Mouse (Mus musculus) spleen, postnatal 14 days (tissue): ENCODE measurements around the gene Adam1a.

Experiments used
- DNase-seq, 2 experiments: peaks; one replicate each; pipeline ENCODE4 v3.0.0; 2021 to 2022; ENCODE audit warnings: low spot score in 2 of 2

Adam1a gene

DNA sequence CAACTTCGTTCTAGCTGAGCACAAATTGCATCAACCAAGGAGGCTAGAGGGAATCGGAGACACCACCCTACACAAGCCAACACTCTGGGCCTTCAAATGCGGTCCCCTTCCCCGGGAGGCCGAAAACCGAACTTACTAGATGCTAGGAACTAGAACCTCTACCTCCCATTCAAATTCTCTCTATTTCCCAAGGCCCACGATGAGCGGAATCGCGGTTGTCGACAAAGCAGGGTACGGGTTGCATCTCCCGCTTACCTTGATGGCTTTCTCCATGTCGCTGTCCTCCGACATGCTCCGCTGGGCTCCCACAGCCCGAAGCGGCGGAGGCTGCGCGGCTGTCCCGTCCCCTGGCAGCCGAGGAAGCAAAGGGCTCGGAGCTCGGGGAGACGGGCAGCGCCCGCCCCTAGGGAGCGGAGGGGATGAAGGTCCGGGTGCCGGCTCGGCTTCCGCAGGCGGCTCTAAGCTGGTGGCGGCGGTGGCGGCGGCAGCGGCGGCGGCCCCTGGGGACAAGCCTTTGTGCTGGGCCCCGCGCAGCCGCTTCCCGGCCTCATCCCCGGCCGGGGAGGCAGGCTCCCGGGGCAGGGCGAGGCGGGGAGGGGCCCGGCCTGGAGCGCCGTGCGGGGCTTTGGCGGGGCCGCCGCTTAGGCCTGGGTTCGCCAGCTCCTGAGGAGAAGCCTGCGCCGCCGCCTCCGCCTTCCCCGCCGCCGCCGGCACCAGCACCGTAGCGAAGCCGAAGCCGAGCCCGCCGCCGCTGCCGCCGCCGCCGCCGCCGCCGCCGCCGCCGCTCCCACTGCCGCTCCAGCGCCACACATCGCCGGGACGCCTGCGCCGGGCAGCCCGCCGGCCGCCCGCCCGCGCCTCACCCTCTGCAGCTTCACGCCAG, at the start of gene Adam1a, which contains the start of gene Gm42878:
Gene Adam1a, minus strand, starts transcription at position 573 of the 883 bp plus-strand sequence.
Gene Gm42878, minus strand, starts transcription at position 573 of the 883 bp plus-strand sequence.
- DNase-seq, result peak; percentile 16 to 40

DNA sequence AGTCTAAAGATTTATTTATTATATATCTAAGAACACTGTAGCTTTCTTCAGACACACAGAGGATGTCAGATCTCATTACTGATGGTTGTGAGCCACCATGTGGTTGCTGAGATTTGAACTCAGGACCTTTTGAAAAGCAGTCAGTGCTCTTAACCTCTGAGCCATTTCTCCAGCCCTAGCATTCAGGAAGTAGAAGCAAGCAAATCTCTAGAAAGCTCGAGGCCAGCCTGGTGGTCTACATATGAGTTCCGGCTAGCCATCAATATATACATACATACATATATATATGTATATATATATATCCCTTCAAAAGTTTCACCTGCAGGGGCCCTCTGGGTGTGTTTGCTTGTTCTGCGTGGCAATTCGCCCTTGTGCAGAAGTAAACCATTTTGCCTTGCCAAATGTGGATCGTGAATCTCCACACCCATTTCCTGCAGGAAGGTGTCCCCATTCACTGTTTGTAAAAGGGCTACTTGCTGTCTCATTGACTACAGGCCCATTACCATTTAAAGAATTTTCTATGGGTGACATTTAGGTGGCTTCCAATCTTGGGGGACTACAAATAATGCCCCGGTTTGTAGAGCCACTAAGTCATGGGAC, 49.5 kb upstream of the Adam1a start:
- no peak for DNase-seq

DNA sequence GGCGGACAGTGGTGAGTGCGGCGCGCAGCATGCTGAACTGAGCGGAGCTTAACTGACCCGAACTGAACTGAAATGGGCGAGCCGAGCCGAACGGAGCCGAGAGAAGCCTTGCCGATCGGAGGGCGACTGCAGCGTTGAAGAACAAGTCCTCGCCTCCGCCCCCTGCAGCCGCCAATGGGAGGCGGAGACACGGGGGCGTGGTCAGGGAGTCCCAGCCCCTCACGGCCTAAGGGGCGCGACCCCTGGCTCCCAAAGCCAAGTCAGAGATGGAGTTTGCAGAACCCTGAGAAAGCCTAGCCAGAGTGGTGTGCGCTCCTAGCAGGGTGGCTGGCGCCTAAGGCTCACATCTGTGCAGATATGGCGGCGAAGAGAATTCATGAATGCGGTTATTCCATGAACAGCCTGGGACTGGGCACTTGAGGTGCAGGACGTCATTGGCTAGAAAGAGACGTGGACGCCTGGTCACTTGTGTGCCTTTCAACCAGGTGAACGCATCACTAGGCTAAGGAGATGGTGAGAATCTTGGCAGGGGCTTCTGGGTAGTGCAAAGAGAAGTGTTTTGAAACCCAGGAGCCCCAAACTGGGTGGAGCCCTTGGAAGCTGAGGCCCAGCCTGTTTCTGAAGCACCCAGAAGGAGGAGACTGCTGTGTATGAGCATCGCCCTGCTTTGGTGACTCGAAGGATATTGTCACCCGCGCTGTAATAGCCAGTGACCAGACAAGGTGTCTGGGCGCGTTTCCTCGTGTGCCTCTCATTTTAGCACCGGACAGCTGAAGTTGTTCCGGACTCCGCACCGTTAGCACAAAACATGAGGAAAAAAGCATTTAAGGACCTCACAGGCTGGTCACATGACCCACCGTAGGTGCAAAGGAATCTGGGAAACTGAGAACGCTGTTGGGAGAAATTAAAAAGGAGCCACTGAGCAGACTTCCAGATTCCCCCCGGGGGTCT, 48.4 kb upstream of the Adam1a start, which contains the start of gene Aldh2:
Gene Aldh2, minus strand, starts transcription at position 374 of the 951 bp plus-strand sequence.
- peak; percentile 64 to 81 for DNase-seq

DNA sequence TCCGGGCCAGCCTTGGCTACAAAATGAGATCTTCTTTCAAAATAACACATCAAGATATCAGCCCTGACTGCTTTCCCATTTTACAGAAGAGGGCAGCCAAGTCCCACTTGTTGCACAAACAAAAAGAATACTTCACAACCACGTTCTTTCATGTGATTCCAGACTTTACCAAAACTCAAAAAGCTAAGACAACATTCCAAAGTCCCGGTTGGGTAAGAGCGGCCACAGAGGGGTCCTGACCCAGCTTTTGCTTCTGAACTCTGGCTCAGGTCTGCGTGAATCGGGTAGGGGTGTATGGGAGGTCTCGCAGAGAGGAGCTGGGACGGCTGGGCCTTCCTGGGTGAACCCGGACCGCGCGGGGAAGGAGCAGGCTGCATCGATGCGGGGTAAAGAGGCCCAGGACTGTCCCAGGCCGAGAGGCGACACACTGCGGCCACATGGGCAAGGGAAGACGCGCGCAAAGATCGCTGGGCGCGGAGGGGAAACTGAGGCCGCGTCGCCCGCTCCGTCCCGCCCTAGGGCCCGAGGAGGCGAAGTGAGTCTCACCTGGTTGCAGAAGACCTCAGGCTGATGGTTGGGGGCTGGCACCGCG, 47.6 kb upstream of the Adam1a start:
- DNase-seq, result peak in 1 of 2 experiments; percentile 20

DNA sequence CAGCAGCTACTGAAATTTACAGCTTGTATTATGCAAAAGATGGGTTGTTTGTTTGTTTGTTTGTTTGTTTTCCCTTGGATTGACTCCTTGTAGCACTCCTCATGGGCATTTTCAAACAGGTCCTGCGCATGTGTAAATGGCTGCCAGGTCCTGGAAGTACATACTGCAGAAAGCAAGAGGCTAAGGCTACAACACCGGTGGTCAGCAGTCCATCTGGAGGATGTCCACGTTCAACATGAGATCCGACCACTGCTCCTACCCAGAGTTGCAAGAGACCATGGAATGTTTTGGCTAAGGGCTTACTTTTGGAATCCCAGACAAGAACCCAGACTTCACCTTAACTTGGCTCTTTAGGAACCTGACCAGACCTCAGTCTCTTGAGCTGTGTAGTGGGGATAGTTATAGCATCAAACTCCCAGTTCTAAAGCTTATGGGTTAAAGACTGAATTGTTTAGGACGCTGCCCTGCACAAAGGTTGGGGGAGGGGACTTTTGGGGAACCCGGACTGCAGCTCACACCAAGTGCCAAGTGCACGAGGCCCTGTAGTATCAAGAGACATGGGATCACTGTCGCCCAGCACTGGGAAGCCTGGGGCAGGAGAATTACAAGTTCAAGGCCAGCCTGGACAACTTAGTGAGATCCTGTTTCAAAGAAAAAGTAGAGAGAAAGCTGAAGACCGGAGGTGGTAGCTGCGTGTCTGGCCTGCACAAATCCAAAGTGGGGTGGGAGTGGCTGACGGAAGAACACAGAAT, 47.0 kb upstream of the Adam1a start:
- no peak for DNase-seq

DNA sequence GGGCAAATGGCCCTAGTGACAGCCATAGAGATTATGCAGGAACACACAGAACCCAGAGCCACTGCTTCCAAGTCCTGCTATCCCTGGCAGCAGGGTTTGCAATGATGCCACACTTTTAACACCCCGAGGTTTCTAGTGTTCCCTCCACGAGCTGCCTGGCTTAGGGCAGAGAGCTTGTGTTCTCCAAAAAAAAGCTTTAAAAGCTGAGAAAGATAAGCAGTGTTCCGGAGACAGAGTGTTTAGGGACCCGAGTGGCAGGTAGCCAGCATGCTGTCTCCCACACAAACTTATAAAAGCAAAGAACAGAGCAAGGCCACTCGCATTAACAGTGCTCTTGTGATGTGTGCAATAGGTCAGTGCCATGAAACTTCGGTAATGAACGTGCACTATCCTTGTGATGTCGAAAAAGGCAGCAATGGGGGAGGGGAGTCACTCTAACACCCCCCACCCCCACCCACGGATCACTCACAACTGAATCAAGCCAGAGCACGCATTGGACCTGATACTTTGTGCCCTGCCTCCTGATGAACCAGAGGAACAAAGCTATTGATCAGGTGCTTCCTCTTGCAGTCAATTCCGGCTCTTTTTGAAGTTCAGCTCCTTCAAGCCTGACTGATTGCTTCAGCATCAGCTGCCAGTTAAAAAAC, 46.3 kb upstream of the Adam1a start:
- DNase-seq, result no peak

DNA sequence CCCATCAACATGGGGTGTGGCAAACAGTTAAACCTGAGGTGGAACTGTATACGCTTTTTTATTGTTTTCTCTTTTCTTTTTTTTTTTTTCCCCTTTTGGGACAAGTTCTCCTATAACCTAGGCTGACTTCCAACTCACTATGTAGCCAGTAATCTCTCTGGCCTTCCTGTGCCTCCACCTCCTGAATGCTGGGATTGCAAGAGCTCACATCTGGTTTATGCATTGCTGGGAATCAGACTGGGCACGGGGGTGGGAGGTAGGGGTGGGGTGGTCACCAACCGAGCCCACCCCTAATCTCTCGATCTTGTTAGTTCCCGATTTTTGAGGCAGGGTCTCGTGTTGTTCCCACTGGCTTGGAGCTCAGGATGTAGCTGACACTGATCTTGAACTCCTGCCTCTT, 44.6 kb upstream of the Adam1a start:
- DNase-seq, result no peak

DNA sequence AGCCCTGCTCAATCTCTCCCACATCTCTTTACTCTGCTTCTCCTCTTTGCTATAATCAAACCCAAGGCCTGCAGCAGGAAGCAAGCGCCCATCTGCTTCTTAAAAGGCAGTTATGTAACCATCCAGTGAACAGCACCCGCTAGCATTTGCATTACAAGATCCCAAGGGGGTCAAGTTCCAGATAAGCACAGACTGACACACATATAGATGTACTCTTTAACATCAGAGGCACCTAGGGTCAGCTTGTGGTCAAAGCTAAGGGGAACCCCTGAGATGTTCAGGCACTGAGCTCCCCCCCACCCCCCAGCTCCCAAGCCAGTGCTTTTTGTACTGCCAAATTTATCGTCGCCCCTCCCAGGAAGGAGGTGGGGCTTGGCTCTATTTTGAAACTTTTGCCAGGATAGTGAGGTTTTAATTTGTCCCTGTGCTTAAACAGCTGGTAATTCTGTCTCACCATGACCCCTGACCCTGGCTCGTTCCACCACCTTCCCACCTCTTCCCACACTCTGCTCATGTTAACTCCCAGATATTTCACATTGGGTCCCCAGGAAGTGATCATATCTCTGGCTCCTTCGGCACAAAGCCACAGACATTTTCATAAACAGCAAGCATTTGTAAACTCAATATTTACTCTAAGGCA, 41.2 kb upstream of the Adam1a start:
- peak in 1 of 2 experiments; percentile 24 for DNase-seq

DNA sequence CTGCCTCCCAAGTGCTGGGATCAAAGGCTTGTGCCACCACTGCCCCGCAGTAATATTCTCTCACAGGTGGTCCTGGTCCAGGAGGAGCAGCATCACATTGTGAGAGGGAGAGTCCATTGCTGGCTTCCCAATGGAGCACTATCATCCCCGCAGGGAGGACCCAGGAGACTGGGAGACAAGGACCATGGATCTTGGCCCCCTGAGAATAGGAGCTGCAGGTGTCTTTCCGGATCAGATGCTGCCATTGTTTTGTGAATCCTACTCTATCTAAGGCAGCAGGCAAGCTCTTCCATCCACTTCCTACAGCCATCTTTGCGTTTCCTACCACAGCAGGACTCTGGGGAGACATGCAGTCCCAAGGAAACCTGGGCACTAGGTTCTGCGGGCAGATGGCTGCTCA, 40.4 kb upstream of the Adam1a start:
- no peak for DNase-seq

DNA sequence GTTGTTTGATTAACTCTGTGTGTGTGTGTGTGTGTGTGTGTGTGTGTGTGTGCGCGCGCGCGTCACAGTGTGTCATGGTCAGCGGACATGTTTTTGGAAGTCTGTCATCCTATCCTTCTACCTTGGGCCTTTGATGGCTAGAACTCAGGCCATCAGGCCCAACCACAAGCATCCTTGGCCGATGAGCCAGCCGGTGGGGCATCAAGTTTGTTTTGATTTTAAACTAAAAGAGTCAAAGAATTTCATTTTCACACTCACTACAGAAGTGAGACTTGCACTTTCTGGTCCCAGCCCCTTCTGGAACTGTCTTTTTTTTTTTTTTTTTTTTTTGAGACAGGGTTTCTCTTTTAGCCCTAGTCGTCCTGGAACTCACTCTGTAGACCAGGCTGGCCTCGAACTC, 39.7 kb upstream of the Adam1a start:
- no peak for DNase-seq

DNA sequence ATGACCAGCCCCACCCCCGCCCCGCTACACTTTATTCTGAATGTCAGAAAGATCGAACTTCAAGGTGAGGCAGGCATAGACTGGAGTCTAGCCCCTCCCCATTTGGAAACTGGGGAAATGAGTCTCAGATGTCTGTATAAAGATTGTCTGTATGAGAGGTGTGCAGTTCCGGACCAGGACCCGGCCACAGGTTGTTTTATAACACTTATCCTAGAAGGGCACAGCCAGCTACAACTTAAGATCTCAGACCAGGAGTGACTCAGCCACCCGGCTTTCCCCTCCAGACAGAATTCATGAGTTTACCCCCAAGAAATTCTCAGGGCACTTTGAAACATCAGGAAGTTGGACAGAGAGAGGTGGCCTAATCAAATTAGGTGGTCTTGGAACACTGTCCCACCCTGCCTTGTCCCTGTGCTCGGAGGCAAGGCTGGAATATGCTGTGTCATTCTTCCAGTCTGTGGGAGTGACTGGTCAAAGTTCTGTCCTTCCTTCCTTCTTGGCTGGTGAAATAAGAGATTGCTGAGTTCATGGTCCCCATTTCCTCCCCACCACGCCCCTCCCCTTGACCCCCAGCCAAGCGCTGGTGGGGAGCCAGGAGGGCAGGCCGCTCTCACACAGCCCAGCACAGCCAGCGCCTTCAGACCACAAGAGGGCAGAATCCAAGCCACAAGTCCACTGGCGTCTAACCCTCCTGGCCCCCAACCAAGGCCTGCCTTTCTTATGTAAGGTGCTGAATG, 38.7 kb upstream of the Adam1a start:
- peak; percentile 51 to 66 for DNase-seq

DNA sequence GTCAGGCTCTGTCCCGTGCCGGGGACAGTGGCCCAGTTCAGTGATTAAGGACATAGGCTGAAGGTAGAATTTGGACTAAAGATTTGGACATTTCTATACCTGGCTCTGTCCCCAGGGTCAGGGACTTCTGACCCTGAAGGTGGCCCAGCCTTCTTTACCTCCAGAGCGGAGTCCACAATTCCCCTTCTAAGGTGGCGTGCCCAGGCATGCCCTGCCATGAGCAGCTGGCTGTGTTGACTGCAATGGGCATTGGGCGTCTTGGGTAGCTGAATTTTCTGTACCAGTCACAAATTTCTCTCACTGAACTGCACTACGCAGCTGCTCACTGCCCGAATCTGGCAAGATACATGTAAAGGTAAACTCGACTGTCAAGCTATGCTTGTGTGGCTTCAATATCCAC, 36.7 kb upstream of the Adam1a start:
- DNase-seq, result no peak

DNA sequence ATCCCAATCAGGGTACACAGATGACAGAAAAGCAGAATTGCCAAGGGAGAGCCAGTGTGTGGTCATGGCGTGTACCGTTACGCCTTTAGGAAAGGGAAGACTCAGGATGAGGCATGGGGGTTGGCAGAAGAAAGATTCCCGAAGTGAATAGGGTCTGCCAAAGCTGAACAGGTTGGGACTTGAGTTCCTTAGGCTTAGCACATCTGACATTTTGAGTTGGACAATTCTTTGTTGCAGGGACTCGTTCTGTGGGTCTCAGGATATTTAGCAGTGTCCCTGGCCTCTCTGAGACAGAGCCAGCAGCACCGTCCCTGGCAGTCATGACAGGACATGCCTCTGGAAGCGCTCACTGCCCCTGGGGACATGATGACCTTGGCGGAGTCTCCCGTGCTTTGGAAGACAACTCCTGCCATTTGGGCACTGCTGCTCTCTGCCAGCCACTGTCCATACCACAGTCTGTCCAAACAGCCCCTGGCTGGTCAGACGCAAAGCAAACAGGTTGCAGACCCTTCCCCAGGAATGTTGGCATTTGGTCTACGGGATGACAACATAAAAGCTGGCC, 31.7 kb upstream of the Adam1a start:
- DNase-seq, result no peak

DNA sequence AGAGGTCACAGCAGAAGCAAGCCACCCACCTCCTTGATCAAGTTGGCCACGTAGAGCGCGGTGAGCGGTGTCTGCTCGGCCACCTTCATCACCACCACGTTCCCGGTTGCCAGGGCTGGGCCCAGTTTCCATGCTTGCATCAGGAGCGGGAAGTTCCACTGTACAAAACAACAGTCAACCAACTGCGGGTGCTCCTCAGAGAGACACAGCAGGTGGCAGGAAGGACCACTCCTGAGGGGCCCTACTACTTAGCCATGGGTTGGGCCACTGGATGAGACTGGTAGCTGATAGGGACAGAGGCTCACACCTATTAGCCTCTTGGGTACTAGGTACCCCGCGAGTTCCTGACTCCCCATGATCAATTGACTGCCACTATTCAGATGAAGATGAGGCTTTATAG, 30.6 kb upstream of the Adam1a start:
- DNase-seq, result no peak

DNA sequence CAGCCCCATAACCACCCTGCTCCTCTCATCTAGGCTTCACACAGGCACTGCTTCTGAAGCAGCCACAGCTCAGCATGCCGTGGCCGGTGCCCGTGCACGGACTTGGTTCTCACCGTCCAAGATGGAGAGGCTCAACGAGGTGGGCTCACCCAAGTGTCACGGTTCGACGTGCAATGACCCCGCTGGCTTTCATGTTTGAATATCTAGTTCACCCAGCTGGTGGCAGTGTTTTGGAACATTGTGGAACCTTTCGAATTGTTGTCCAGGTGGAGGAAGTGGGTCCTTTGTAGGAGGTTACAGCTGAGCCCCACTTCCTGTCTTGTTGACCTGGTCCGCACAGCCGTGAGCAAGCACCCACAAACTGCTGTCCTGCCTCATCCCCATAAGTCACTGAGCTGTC, 28.9 kb upstream of the Adam1a start:
- no peak for DNase-seq

DNA sequence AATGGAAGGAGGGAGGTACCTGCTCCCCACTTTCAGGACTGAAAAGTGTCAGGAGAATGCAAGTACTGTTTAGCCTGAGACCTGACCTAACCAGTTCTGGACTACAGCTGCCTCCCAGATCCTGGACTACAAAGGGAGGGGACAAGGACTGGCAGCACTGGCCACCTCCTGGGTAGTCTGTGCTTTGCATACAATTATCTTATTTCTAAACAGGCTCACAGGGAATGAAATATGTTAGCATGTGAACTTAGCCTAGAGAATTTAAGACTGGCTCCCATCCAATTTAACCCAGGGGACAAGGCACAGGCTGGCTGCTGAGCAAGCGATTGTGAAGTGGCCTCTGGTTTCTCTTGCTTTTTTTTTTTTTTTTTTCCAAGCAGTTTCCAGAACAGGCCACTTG, 25.5 kb upstream of the Adam1a start:
- DNase-seq, result no peak

DNA sequence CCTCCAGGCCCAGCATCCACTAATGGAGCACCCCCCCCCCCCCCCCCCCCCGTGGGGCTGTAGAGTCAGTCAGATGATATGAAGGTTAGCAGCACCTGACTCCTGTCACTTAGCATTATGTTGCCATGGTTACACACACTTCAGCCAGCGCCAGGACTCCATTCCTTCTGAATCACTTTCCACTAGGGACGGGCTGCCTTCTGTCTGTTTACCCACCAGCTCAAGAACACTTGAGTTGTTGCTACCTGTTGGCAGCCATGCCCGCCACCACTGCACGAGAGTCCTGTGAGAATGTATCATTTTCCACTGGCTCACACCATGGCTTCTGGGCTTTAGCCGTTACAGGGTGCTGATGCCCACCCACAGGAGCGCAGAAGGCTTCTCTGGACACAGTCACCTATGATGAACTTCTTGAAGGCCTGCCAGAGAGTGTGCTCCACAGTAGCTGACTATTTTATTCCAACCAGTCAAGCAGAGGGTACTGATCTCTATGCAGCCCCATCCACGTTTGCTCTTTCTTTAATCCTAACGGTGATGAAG, 24.7 kb upstream of the Adam1a start:
- no peak for DNase-seq

DNA sequence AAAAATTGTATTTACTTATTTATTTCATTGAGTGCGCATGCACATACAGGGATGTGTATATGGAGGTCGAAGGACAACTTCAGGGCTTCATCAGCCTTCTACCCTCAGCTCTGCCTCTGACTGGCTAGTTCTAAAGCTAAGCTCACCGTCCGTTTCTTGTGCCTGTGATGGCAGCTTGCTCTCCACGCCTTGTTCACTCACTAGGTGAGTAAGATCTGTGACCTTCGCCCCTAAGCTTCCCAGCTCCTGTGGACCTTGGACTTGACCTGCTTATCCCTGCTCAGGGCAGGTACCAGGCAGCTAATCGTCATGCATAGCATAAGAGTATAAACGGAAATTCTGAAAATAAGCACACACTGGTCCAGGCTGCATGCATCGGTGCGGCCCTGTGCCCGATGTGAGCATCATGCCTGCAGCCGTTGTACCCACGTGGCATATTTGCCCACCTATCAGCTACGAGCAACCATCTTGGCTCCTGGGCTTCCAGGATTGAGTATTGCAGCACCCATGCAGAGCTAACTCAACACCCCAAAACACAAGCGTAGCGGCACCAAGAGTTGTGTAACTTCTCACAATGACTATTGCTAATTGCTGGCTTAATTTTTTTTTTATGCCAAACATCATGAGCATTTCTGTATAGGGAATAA, 20.9 kb upstream of the Adam1a start:
- DNase-seq, result no peak
